Mouse (Mus musculus): Measurements from ENCODE around the gene Plgrkt.
"Not testable (repeated sequence)": the region's sequence is repeated elsewhere in the genome, so short reads cannot be mapped to it uniquely, and the experiment has no call there.

Plgrkt gene

DNA sequence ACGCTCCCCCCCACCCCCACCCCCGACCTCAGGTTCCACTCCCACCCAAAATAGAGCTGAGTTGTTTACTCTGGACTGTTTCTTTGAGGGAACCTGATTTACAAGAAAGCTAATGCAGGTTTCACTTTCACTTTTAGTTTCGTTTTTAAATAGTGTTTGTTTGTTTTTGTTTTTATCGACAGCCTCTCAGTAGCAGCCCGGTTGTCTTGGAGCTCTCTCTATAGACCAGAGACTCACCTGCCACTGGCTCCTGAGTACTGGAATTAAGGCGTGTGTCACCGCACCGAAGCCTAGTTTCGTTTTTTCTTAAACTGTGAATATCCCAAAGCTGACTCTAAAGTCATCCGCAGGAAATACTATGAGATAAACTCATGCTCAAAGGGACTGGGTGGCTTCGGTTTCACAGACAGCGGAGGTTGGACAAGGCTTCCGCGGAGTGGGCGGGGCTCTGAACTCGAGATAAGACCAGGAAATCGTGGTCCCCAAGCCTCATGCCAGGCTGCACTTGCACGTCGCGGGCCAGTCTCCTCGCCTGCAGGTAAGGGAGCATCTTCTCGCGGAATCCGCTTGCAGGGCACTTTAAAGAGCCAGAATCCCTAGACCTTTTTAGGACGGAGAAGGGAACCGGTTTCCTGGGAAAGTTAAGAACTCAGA is at the start of gene Plgrkt, which contains the start of gene Cd274:
Plgrkt (minus strand) TSS at position 422 of the 654 bp plus-strand sequence.
Cd274 (plus strand) TSS at position 487 of the 654 bp plus-strand sequence.
- DNase-seq (ENCODE audit: low read depth, low spot score): peak; percentile 90

DNA sequence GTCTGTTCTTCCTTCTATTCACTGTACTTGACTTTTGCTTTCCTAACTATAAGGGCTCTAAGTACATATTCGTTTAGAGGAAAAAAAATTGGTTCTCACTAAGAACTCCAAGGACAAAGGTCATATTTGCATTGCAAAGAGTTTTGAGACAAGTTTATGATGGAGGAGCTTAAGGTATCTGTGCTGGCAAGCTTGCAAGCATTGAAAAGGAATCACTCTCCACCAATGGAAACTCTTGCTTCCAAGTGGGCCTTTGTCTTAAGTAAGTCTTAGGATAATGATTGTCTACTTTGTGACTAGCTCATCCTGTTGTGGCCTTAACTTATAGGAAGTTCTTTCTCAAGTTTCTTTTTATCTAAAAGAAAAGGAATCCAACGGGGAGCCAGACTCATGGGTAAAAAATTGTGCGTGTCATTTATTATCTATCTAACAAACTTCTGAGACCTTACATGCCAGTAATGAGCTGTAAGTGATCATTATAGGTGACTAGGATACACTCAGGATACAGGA is 49.3 kb upstream of the Plgrkt start:
- DNase-seq (ENCODE audit: low read depth, low spot score): no peak

DNA sequence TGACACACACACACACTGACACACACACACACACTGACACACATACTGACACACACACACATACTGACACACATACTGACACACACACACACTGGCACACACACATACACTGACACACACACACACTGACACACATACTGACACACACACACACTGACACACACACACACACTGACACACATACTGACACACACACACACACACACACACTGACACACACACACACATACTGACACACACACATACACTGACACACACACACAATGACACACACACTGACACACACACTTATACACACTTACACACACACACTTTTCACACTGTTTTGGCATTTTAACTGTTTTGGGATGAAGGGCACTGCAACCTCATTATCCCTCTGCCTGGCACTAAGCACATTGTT is 47.7 kb upstream of the Plgrkt start:
- not testable (repeated sequence) for DNase-seq (ENCODE audit: low read depth, low spot score)

DNA sequence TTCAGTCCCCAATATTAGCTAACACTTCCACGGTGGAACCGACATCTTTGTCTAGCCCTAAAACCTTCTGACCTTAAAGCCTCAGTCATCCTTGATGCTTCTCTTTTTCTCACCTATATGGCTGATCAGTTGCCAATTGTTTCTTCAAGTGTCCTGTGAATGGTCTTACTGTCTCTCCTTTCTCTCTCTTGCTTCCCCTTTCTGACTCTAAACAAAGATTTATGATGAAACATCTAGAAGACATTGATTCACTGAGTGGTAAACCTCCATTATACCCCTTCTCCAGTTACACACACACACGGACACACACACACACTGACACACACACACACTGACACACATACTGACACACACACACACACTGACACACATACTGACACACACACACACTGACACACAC is 47.3 kb upstream of the Plgrkt start:
- no peak for DNase-seq (ENCODE audit: low read depth, low spot score)

DNA sequence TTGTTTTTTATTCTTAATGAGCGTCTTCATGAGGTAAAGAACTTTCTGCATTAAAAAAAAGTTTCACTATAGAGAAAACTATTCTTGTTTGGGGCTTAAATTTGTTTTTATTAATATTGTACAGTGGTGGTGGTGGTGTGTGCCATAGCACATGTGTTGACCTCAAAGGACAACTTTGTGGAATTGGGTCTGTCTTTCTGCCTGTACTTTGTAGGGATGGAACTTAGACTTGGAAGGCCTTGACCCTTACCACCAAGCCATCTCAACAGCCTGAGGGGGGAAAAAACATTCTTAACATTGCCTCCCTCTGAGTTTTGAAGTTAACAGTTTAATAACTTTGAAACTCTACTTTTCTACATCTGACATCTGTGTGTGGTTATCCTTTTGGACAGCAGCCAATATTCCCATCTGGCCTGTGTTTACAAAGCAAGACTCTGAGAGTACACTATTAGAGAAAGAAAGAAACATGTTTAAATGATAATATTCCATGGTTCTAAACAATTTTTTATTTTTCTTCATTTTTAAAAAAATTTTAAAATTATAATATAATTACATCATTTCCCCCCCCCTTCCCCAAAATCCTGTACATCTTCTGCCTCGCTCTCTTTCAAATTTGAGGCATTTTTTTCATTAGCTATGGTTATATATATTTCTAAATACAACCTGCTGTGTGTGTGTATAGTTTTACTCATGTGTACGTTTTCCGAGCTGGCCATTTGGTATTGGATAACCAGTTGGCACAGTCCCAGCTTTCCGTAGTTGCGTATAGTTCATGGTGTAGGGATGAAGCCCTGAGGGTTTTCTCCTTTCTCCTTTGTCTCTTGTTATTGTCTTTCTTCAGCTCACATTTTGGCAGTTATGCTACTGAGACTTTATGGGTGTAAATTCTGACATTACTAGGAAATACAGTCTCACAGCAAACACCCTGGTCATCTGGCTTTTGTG is 45.6 kb upstream of the Plgrkt start:
- DNase-seq (ENCODE audit: low read depth, low spot score): peak; percentile 93

DNA sequence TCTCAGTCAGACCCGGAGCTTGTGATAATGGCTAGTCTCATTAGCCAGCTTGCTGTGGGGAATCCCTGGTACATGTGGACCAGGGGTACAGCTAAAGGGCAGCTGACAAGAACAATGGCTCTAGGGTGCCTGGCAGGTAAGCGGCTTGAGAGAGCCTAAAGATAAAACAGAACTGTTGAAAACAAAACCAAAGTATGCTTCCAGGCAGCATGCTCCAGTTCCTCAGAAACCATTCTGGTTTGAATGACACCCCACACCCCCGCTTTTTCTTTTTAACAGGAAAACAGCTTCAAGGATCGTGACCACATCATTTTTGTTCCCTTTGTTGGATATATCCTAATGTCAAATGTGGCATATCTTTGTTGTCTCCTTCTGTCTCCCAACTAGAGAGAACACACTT is 43.4 kb upstream of the Plgrkt start, which contains the start of gene Pdcd1lg2:
Pdcd1lg2 (plus strand) TSS at position 301 of the 400 bp plus-strand sequence.
- no peak for DNase-seq (ENCODE audit: low read depth, low spot score)

DNA sequence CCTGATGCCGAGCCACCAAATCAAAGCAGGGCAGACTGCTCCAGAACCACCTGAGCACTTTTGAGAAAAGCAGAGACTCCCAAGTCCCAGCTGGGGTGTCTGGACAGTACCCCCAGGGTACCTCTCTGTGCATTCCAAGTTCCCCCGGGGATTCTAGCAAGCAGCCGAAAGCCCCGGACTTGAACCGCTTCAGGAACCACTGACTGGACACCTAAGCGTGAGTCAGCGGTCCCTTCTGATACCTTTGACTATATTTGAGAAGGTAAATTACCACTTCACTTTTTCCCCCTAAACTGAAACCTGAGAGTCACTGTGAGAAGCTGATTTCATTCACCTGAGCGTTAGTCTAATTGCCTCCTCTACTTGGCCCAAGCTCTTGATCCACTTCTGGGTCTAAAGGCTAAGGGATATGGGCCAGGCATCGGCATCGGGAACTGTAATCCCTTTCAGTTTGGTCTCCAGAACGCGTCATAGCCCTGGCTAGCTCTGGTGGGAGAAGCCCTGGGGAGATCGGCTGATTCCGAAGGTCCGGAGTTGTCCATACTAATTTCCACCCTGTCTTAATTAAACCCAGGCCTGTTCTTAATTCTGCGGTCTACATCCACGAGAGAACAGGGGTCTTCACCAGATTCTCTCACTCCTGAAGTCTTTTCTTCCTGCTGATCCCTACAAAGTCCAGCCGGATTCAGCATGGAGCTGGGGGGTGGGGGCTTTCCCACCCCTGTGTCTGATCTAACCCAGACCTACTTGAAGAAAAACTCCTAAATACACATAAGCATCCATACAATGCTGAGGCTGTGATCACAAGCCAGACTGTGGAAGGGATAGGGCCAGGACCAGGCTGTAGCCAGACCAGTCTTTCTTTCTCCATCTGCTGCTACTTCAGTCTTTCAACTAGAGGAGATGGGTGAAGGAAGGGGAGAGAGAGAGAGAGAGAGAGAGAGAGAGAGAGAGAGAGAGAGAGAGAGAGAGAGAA is 39.1 kb upstream of the Plgrkt start:
- DNase-seq (ENCODE audit: low read depth, low spot score): no peak

DNA sequence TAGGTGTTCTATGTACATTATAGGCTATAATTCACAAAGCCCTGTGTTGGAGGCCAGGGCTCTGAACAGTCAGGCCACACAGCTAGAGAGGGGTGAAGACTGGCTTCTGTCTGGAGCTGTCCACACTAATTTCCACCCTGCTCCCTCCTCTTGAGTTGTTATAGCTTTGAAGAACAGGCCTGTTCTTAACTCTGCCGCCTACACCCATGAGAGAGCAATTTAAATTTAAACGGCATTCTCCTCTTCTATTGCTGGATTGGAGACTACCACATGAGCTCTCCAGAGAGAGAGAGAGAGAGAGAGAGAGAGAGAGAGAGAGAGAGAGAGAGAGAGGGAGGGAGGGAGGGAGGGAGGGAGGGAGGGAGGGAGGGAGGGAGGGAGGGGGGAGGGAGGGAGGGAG is 38.2 kb upstream of the Plgrkt start:
- DNase-seq (ENCODE audit: low read depth, low spot score): no peak

DNA sequence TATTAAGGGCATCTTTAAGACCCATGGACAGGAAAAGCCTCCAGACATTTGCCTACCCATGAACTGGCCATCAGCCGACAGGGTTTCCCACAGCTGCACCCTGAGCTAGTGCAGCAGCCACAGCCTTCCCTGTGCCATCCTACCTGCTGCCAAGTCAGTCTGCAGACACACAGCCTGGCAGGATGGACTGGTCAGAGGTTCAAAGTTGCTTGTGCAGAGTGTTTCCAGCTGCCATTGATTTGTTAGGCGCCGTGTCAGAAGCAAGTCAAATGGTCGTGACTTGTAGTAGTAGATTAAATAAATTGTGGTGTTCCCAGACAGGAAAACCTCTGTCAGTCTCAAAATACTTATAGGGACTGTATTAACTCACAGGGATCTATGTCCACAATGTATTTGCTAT is 36.1 kb upstream of the Plgrkt start:
- no peak for DNase-seq (ENCODE audit: low read depth, low spot score)

DNA sequence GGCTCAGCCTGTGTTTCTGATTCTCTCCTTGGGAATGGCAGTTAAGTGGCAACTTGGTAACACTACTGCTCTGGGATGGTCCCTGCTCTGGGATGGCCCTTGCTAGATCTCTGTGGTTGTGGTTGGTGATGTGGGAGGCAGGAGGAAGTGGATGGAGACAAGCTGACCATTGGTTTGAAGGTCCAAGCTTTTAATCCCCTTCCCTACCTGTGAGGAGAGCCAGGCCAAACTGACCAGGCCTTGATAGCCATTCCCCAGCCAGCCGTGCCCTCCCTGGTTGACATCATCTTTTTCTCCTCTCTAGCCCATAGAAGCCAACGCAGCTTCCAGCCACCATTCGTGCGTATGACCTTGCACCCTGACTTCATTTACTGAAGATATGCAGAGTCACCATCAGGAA is 35.4 kb upstream of the Plgrkt start:
- DNase-seq (ENCODE audit: low read depth, low spot score): no peak

DNA sequence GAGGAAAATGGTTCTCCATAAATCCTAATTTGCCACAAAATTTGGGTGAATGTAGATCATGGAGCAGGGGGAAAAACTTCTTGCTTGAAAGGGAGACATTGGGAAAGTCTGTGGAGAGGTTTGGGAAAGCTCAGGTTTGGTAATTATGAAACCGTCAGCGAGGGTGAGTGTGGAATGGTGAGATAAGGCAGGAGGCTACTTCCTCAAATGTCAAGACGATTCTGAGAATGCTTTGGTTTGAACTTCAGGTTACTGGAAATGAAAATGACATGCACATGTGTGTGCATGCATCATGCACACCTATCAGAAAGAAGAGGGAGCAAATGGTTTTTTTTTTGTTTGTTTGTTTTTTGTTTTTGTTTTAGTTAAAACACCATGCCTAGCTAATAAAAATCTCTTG is 33.3 kb upstream of the Plgrkt start:
- no peak for DNase-seq (ENCODE audit: low read depth, low spot score)

DNA sequence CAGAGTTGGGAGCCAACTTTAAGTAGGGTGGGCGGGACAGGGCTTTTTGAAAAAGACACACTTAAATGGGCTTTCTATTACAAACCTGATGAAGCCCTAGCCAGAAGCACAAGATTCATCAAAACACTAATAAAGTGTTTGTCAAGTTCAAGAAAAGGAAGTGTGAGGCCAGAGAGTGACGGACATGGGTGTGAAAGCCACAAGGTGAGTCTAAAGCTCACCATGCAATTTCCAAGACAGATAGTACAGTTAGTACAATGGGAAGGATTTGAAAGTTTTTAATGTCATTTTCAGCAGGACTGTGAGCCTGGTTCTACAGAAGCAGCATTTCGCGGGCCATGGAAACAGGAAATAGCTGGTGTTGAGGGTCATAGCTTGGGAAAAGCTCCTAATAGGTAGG is 32.6 kb upstream of the Plgrkt start:
- no peak for DNase-seq (ENCODE audit: low read depth, low spot score)

DNA sequence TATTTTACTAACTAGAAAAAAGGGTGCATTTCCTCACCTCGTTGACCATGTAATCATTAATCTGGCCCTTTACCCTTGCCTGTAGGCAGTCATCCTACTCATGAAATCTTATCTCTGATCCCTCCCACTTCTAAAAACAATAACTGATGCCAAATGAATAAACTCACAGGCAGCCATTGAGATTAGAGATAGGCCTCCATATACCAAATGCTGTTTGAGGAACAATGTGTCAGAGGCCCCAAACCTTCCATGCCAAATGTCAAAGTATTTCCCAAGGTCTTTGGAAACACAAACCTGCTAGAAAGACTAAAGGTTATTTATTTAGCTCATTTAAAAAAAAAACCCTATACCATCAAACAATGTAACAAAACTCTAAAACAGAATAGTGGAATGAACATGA is 29.2 kb upstream of the Plgrkt start:
- no peak for DNase-seq (ENCODE audit: low read depth, low spot score)

DNA sequence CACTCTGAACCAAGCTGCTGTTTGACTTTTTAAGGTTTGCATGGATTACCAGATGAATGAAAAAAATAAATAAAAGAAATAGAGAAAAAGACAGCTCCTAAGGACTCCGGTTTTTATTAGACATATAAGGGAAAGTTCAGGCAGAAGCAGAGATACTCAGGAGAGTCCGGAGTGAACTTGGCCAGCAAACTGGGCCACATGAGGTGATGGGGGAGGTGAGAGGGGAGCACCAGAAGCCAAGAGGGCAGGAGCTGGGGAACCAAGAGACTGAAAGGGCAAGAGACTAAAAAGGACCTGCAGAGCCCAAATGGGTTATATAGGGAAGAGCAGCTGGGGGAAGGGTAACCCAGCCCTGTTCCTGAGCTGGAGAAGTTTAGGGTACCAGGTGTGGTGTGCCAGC is 27.5 kb upstream of the Plgrkt start:
- DNase-seq (ENCODE audit: low read depth, low spot score): no peak

DNA sequence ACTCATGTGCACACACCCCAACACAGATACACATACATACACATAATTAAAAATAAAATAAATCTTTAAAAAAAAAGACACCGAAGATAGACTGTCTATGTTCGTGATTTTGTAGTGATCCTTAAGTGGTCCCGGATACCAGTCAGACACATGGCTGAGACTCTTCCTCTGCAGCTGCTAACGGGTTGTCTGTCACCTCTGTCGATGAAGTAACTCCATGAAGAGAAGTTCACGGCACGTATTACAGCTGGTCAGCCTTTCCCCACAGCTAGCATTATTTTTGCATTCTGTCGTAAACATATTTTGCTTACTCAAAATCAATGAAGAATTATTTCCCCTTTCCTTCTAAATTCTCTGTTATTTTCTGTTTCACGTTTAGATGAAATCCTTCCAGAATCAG is 26.1 kb upstream of the Plgrkt start:
- DNase-seq (ENCODE audit: low read depth, low spot score): no peak

DNA sequence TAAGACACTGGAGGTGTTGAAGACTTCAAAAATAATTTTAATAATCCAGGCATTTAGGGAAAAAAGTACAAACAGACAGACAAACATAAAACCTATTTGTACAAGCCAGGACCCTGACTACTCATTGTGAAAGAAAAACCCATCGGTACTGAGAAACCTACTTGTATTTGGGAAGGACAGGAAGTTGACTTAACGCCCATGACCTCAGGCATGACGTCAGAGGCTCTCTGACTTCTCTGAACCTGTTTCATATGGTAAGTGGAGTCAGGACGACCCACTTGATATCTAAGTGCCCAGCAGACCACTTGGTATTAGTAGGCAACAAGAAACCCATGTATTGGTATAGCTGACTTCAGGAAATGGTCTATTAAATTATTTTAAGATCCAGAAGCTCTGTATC is 24.1 kb upstream of the Plgrkt start:
- DNase-seq (ENCODE audit: low read depth, low spot score): no peak

DNA sequence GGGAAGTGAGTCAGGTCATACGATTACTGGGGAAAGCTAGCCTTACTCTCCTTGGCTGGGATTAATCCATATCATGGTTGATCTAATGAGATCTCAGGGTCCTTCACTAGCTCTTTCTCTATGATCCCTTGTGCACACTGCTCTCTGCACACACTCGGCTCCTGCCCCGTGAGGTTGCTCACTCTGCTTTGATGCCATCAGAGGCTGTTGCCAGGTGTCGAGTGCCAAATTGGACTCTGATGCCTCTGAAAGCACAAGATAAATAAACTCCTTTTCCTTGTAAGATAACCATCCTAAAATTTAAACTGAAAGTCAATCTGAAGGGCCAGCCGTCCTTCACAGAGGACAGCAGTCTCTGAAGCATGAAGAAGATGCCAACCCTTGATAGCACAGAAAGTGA is 23.3 kb upstream of the Plgrkt start:
- DNase-seq (ENCODE audit: low read depth, low spot score): no peak

DNA sequence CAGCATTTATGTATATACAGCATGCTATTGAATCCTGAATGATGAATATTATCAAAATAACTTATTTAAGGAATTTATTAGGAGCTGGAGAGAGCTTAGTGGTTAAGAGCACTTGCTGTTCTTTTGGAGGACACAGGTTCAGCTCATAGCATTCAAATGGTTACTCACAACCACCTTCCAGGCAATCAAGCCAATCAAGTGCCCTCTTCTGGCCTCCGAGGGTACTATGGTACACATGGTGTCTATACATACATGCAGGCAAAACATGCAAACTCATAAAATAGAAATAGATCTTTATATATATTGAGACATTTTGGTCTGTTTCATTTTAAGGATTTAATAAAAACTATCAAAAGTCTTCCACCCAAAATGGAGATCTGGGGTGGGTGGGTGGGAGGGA is 21.6 kb upstream of the Plgrkt start:
- DNase-seq (ENCODE audit: low read depth, low spot score): no peak

DNA sequence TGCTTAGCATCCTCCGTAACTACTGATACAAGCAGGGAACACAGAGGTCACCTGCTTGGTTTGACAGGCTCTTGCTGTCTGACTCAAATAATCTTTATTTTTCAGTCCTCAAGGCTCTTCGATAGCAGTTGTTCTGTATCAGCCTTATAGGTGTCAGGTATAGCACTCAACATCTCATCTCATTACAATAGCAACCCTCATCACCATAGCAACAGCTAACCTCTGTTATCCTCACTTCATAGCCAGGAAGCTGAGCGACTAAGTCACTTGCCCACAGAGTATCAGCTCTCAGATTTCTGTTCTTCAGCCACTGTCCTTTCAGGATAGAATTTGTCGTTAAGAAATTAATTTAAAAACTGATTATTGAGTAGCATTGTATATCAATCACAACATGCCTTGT is 18.6 kb upstream of the Plgrkt start:
- DNase-seq (ENCODE audit: low read depth, low spot score): no peak

DNA sequence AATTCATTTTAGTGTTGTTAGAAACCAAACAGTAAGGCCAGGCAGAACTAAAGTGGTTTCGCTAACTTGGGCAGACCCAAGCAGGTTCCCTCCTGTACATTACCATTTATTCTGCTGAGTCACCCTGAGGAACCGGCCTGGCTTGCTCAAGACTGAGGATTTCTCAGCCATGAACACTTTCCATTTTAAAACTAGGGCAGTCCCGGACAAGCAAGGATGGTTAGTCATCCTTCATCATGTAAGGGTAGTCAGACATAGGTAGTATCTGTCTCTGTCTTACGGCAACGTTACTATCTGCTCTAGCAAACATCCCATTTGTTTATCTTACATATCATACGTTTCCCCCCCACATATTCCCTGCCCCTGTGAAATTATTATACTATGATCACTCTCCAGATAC is 17.8 kb upstream of the Plgrkt start:
- DNase-seq (ENCODE audit: low read depth, low spot score): peak; percentile 21

DNA sequence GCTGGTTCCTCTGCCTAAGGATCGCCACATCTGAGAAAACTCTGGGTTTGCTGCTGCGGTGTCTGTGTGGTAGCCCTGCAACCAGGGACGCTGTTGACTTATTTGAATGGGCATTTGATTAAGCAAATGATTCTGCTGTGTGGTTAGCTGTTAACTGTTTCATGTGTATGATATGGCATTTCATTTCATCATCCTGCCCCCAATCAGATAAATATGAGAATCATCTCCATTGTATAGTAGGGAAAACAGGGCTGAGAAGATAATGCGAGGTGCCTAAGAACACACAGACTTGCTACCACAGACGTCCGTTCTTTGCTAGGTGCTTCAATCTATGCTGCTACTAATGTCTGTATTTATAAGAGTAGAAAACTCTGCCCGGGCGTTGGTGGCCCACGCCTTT is 17.2 kb upstream of the Plgrkt start:
- DNase-seq (ENCODE audit: low read depth, low spot score): no peak

DNA sequence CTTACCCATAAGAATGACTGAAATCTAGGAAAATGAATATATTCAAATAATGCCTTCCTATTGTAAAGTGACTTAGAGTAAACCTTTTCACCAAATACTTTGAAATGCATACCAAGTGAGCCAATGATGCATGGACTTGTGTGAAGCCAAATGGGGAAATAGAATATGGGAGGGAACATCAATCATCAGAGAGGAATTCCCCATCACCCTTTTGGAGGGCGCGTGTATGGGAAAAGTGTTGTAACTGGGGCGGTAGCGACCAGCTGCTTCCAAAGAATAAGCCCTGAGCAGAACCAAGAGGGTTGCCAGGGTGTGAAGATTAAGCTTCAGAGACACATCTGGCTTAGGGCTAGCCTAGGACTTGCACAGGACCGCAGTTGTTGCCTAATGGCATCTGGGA is 16.2 kb upstream of the Plgrkt start:
- DNase-seq (ENCODE audit: low read depth, low spot score): no peak

Data from 3T3-L1 (cell line).